Mouse (Mus musculus): ENCODE results near the gene C8a.

Gene C8a

DNA sequence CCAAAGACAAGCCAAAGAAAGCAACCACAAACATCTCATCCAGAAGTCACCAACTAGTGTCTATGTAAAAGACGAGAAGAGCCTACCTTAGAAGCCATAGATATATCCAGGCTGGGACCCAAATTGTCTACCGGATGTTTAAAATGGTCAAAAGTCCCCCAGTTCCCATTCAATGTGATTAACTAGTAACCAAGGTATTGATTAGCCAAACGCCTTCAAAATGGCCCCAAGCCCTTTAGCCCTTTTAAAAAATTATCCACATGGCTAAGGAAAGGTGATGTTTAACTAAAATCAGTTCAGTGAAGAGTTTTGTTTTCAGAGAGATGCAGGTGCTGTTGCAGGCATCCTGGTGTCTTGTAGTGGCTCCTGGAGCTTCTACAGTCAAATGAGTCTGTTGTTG is at the start of gene C8a:
C8a (minus strand) TSS at position 76 of the 400 bp plus-strand sequence.
- no peak for DNase-seq

DNA sequence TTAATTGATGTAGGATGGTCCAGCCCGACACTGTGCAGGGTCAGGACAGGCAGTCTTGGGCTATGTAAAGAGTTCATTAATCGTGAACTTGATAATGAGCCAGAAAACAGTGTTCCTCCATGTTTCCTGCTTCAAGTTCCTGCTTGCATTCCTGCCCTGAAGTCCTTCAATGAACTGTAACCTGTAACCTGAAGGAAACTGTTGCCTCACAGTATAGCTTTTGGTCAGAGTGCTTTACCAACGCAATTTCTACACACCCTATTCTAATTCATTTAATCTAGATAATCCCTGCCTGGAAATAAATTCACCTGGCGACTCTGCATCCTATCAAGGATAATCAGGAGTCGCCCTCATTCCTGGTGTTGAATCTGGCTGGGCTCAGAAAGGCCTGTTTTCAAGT is 49.2 kb upstream of the C8a start:
- DNase-seq = no peak

DNA sequence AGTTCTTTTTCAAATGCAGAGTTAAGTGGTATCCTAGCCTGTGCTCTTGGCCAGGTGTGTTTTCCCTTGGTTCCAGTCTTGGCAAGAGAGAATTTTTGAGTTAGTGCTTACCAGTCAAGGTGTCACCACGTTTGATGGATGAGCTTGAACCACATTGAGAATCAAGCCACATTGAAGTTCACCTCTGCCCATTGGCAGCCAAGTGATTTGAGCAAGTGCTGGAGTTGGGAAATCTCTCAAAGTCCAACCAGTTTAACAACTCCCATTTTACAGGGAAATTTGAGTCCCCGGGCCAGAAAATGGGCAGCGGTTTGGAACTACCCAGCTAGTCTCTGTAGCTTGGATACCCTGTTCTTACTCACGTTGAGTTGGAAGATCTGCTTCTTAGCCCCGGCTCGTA is 41.8 kb upstream of the C8a start:
- DNase-seq = no peak

DNA sequence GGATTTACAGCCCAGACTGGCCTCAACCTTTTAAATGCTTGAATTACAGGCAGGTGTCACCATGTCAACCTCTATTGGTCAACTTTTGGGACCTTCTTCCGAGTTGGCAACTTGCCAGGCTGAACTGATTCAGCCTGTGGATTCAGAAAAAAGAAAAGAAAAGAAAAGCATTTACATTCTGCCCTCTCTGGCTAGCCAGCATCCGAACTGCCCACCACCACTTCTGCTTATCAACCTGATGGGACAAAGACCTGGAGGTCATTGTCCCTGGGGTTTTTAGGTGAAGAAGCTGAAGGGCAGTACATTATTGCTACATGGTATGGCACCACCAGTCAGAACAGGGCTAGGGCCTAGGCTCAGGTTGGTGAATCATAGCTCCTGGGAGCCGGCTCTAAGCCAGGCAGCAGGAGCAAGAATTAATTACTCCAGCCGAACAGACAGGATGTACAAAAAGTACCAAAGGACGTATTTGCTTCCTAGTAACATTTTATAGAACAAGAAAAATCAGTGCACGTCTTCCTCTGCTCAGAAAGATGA is 38.6 kb upstream of the C8a start:
- no peak for DNase-seq

DNA sequence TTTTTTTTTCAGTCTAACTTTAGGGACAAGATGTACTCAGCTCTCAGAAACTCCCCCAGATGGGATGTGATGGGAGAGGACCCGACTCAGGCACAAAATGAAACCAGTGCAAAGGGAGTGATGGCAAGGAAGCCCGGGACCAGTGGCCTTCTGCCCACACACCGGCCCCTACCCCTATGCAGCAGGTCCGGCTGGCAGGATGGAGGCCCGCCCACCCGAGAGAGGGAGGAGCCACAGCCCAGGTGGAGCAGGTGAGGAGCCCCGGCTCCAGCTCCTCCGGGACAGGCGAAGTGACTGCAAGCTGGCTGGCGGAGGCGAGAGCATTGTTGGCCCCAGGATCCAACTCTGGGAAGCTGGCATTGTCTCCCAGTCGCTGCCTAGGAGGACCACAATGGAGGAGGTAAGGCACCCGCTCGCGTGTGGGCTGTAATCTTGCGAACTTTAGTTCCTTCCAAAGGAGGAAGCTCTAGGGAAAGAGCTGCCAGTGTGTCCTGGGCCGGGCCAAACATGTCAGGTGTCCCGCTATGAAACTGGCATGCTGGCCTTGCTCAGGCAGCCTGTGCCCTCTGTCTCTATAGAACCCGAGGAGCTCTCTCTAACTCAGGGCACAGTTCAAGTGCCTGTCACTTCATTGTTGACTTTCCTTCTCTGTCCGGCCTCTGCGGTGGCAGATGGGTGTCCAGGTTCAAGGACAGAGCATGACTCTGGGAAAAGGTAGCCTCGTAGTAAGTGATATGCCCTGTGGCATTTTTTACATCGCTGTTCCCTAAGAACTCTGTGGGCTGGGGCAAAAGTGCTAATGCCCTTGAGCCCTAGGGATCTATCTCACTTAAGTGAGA is 37.3 kb upstream of the C8a start, which contains the start of gene Fyb2:
Fyb2 (plus strand) TSS at position 166 of the 839 bp plus-strand sequence.
- no peak for DNase-seq

DNA sequence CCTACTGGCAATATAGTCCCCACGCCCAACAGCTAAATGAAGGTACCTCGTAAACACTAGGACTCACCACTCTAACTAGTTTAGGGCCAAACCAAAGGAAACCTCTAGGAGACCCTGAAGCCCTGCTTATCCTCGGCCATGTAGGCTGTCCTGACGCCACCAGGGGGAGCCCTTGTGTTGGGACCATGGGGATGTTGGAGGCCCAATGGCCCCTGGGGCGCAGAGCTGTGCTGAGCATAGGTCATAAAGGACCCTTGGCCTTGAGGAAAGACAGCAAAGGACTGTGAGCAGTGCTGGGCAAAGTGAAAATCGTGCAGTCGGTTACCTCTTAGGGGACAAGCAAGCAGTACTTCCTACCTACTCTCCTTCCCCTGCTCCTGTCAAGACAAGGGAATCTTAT is 35.5 kb upstream of the C8a start:
- peak; percentile 61 for DNase-seq

DNA sequence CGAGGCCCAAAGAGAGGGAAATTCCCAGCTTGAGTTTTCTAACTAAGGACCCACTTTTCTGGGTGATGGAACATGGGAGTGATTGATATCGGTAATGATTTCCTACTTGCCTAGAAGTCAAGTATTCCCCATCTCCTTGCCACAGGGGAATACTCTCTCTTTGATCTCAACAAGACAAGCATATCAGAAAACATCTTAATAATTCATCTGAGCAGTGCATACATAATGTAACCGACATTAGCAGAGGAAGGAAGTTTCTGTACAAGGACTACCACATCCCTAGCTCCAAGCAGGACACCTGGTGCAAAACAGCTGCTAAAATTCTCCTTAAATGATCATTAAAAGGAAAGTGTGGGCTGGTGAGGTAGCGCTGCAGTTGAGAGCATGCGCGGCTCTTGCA is 28.9 kb upstream of the C8a start:
- no peak for DNase-seq

DNA sequence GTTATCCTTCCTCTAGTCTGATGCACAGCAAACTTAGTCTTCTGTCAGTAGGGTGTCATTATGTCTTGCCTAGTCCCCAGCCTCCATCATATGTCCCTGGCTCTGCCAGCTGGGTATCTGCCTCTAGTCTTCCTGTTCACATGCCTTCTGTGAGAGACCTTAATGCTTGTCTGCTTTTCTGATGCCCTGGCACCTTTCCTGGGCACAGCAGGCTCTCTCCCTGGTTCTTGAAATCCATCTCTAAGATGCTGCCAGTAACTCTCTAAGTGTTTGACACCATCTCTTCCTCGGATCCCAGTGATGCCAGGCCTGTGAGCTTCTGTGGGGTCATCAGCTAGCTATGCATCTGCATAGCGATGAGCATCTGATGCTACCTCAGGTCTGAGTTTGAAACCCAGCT is 26.6 kb upstream of the C8a start:
- no peak for DNase-seq

DNA sequence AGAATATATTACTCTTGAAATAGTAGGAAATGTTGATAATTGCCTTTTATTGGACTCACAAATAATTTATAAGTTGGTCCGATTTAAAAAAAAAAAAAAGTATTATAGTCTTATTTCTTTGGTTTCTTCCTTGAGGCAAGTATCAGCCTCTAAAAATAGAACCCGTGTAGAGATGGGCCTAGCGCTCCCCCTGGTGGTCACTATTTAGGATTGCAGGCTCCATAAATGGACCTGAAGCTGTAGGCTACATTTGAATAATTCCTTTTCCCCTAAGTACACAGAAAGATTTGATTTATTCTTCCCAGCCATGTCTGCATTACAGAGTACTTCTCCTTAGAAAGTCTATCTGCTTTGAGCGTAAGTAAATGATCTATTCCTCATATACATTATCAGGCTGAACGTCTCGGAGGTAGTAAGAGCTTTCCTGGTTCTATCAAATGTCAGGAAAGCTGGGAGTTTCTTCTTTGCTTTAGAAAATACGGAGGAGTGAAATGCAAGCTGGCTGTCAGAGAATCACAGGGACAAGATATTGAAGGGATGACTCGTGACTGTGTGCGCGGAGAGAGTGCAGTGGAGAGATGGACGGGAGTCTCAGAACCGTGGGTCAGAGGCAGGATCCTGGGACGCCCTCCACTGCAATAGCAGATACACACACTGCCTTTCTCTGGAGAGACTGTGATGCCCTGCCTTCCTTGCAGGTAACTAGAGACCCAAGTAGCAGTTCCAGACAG is 18.0 kb upstream of the C8a start:
- DNase-seq = peak; percentile 11

DNA sequence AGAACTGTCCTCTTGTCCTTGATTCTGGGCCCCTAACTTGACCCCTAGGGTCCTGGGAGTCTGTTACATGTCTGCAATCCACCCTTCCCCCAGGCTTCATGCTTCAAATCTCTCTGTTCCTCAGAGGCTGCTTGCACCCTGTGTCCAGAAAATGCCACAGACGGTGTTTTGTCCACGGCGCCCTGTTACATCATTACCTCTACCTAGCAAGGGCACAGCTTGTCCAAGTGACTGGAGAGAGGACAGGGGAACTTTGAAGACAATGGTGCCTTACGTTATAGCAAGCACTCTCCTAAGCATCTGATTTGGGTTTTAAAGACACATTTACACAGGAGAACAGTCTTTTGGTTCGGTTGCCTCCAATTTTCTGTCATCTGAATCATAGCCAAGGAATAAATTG is 17.4 kb upstream of the C8a start:
- DNase-seq = no peak

DNA sequence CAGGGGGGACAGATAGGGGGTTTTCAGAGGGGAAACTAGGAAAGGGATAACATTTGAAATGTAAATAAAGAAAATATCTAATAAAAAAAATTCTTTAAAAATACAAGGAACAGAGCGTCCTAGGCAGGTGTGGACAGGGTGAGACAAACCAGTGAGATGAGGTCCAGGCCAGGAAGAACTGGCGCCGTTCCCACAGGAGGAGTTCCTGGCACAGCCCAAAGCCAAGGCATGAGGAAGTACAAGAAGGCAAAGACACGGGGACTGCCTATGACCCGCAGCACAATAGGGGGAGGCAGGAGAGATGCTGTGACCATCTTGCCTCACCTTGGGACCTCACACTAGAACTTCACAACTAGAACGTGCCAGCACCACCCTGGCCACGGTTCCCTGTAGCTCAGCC is 15.5 kb upstream of the C8a start:
- DNase-seq = no peak

DNA sequence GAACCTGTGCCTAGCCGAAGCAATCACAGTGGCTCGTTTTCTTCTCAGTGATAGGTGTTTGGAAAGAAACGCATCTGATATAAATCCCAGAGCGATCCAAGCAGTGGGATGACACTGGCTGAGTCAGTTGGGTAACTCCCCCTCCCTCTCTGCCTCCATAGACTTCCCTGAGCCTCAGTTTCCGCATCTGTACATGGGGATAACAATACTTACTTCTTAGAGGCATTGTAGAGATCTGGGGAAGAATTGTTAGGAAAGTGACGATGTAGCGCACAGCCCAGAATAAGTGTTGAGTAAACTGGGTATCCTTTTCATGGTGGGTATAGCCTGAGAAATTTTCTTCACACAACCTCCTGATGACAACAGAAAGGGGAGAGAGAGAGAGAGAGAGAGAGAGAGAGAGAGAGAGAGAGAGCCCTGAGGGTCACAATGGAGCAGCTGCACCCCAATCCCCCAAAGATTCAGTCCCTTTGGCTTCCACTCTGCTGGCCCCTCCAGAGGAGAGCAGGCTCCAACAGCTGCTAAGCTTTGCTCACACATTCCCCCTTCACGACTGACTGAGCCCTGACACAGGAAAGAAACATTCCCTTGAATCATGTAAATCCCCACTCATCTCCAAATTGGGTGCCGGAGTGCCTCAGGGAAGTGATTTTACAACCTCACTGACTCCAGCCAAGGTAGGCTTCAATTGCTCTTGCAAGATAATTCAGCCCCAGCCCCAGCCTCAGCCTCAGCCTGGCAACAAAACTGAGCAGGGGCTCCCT is 12.5 kb upstream of the C8a start:
- DNase-seq = no peak

DNA sequence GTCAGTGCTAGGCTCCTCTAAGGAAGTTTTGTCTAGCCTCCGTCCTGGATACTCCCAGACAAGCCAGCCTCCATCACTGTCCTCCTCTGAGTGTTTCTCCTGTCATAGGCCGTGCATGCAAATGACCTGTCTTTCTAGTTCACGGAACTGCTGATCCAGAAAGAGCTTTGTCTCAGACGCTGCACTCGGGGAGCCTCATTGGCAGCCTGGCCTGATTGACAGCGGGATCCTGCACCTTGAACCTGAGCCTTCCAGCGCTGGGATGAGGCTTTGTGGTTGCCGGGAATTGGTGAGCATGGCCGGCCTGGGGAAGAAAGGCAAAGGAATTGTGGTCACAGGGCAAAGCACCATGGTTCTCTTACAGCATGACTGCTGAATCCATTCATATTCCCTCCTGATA is 11.3 kb upstream of the C8a start:
- no peak for DNase-seq

DNA sequence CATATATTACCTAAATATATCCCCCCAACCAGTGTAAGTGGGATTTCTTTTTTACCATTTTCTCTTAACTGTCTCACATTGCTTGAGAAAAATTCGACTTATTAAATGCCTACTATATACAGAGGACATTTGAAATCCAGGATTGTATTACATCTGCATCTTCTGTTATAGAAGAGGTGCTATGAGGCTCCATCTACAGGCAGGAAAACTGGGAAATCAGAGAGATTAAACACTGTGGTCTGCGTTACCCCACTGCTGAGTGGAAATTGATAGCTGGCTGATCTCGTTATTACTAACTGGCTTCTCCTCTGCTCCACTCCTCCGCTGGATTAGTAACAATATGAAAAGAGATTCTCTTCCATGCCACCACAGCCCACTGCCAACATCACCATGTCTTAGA is 366 bp downstream of the C8a start:
- no peak for DNase-seq

DNA sequence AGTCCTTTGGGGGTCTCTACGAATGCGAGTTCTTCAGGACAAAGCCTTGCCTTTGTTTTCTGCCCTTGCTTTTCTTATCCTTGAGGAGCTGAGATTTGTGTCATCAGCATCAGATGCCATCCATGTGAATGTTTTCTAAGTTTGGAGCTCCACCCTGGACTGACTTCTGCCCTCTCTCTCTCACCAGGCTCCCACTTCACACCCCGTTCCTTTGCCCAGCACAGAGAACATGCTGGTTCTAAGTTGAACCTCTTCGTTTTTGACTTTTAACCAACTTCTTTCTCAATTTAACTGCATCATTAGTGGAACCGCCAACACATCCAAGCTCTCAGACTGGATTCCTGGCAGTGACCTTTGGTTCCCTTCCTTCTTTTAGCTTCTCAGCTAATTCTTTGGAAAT is 6.0 kb downstream of the C8a start:
- no peak for DNase-seq

DNA sequence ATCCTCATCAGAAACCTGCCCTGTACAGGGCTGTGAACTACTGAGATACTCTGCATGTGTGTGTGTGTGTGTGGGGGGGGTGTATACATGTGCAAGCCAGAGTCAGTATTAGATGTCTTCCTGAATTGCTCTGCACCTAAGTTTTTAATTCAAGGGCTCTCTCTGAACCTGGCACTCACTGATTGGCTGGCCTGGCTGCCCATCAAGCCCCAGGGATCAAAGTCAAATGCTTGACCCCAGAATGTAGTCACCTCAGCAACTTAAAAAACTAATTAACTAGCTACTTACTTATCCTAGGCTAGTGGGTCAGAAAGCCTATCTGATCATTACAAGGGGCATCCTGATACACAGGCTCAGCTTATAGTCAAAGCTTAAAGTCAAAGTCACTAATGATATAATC is 6.6 kb downstream of the C8a start:
- DNase-seq = no peak

DNA sequence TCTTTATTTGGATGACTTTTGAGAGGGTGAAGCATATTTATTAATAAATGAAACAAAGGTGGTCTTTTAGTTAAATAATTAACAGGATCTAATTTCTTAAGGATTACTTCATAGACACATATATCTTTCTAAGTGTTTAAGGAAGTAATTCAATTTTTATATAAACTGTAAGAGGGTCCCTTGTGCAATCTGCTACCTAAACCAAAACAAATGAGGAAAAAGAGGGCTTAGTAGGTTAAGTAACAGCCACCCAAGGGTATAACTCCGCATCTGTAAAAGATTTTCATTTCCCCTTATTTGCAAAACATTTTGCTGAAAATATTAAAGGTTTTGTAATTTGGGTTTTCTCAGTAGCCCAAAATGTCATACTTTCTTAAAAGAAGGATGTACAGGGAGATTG is 11.8 kb downstream of the C8a start:
- no peak for DNase-seq

DNA sequence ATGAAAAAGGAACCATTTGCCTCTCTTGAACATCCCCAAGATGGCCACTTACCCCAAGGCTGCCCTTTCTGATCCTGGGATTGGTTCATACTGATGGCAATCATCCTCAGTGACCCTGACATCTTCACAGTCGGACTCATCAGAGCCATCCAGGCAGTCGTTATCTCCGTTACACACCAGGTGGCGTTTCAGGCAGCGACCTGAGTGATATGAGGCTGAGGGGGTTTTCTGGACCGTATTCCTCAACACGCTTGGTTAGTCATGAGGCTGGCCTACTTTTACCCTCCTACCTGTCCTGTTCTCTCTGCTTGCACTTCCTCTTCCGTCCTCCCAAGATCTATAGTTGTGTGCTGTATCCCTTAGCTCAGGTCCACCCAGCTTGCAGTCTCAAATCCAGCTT is 15.0 kb downstream of the C8a start:
- DNase-seq = no peak

DNA sequence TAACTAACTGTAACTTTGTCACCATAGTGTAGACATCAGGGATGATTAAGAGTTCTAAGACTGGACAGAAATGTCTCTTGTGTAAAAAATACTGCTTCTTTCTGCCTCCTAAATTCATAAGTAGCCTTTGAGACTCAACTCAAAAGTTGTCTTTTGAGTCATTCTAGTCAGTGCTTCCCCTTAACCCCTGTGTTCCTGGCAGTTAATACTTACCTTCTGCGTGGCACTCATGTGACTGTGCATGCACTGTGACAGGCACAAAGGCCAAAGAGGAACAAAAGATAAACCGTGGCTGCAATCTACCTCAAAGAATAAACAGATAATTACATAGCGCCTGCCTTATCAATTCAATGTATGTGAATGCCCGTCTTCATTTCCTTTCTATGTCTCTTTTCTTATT is 18.4 kb downstream of the C8a start:
- no peak for DNase-seq

DNA sequence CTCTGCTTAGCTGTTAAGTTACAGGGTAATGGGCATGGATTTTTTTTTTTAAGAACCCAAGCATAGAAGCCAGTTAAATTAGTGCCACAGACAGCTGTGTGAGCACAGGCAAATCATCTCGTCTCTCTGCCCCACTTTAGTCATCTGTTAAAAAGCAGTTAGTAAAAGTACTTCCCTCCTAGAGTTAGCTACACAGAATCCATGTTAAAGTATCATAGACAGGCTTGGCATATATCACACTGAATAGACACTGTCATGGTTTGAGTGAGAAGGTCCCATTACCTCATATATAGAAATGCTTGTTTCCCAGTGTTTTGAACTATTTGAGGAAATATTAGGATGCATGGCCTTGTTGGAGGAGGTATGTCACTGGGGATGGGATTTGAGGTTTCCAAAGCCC is 19.2 kb downstream of the C8a start, which contains the start of gene Gm17662:
Gm17662 (plus strand) TSS at position 301 of the 400 bp plus-strand sequence.
- DNase-seq = no peak

DNA sequence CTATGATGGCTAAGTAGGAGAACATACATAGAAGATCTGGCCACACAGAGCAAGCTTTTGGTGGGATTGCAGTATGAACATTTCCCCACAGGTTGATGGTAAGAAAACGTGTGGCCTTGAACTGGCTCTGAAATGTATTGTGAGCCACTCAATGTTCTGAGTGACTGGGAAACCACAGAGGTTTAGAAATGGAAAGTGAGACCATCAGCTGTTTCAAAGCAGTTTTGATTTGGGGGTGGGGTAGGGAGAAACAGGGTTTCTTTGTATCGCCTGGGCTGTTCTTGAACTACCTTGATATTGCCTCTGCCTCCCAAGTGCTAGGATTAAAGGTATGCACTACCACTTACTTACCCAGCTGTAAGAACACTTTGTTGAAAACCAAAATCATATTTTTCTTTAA is 21.0 kb downstream of the C8a start:
- no peak for DNase-seq

DNA sequence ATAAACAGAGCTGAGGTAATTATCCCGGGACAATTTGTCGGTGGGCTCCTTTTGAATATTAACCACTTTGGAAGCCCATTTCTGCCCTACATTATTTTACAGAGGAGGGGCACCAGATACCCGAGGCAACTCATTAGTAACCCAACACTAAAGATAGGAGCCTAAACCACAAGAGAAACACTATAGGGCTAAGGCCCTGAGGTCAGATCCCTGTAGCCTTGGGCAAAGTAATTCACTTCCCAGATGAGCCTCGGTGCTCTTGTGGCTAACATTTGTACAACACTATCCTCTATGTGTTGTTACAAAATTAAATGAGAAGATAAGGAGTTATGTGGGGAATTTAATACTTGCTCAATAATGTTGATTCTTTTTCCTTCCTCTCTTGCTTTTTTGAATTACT is 32.7 kb downstream of the C8a start:
- DNase-seq = no peak

DNA sequence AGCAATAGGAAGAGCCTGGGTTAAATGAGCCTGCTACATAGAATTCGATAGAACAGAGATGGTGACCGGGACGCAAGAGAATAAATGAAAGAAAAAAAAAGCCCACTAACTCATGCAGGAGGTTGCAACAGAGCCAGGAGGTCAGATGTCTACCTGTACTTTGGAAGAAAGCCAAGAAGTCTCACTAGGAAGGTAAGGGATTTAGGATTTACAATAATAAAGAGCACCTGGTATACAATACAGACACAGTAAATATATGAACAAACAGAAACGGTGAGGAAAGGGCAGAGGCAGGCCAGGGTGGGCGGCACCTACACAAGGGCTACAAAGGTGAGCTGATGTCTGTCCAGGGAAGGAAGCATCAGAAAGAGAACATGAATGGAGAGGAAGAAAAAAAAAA is 34.0 kb downstream of the C8a start:
- no peak for DNase-seq

All from thymus, postnatal 14 days (tissue).